Mouse (Mus musculus): ENCODE data around the gene Dnajc8. TPM values are rescaled to one million over a fixed set of nuclear protein-coding genes. Genes with fewer than 3 reads are reported as not detected.

Dnajc8 gene
- polyA plus RNA-seq, 1 experiment from 2014 or later, result 188 TPM

- H3K4me1 ChIP-seq, result peaks cover 11% of the 10 kb centered on the region
- no peak overlapping the region for H3K9ac ChIP-seq
- H3K4me2 ChIP-seq, result no peak overlapping the region
- peak overlapping the region; percentile 43; the same call in 1 of the 2 replicates for H3K27ac ChIP-seq
- H3K9me3 ChIP-seq, result no peaks in the 10 kb centered on the region
- H3K36me3 ChIP-seq (replicated peaks), result peaks cover 2% of the 10 kb centered on the region; the same call in 1 of the 2 replicates
- H3K27me3 ChIP-seq, result no peaks in the 10 kb centered on the region
- no peak overlapping the region for H3K4me3 ChIP-seq (replicated peaks)
- no peak for ATAC-seq (ENCODE audit: low FRiP score)
- WGBS, result 12% methylated on average over 11 of the region's 11 CpGs
These were observed 11.0 kb upstream of the Dnajc8 start for GRCm38 (mm10) chr4:132524321-132524741.

- H3K27me3 ChIP-seq, result no peaks in the 10 kb centered on the region
- no peak overlapping the region for H3K4me2 ChIP-seq
- H3K4me3 ChIP-seq (replicated peaks), result no peak overlapping the region
- no peak for ATAC-seq (ENCODE audit: low FRiP score)
- H3K9me3 ChIP-seq, result no peaks in the 10 kb centered on the region
- H3K9ac ChIP-seq, result no peak overlapping the region
- WGBS, result 45% methylated on average over 6 of the region's 6 CpGs
- H3K36me3 ChIP-seq (replicated peaks), result peaks cover 5% of the 10 kb centered on the region
- no peak overlapping the region for H3K27ac ChIP-seq
- H3K4me1 ChIP-seq, result peaks cover 11% of the 10 kb centered on the region
These were observed 10.5 kb upstream of the Dnajc8 start for GRCm38 (mm10) chr4:132524808-132525207.

GRCm38 (mm10) chr4:132526678-132527077, 8.7 kb upstream of the Dnajc8 start:
- ATAC-seq (ENCODE audit: low FRiP score), result no peak
- H3K4me1 ChIP-seq, result peaks cover 14% of the 10 kb centered on the region
- H3K36me3 ChIP-seq (replicated peaks), result peaks cover 20% of the 10 kb centered on the region
- no peak overlapping the region for H3K9ac ChIP-seq
- no peaks in the 10 kb centered on the region for H3K27me3 ChIP-seq
- no peak overlapping the region for H3K4me2 ChIP-seq
- 52% methylated on average over 2 of the region's 2 CpGs for WGBS
- H3K4me3 ChIP-seq (replicated peaks), result no peak overlapping the region
- H3K27ac ChIP-seq, result no peak overlapping the region
- H3K9me3 ChIP-seq, result no peaks in the 10 kb centered on the region

GRCm38 (mm10) chr4:132527917-132528522, 7.3 kb upstream of the Dnajc8 start:
- no peaks in the 10 kb centered on the region for H3K27me3 ChIP-seq
- no peaks in the 10 kb centered on the region for H3K9me3 ChIP-seq
- no peak overlapping the region for H3K9ac ChIP-seq
- no peak overlapping the region for H3K4me3 ChIP-seq (replicated peaks)
- no peak overlapping the region; the same call in 1 of the 2 replicates for H3K27ac ChIP-seq
- no peak for ATAC-seq (ENCODE audit: low FRiP score)
- no peak overlapping the region for H3K4me2 ChIP-seq
- 96% methylated on average over 8 of the region's 8 CpGs for WGBS
- H3K4me1 ChIP-seq, result peaks cover 25% of the 10 kb centered on the region
- H3K36me3 ChIP-seq (replicated peaks), result peaks cover 20% of the 10 kb centered on the region

GRCm38 (mm10) chr4:132529344-132529743, 6.0 kb upstream of the Dnajc8 start:
- Histone ChIP-seq H3K27me3 (no peaks in the 10 kb centered on the region), H3K4me2 (no peak overlapping the region), H3K27ac (no peak overlapping the region), H3K4me3 (replicated peaks) (no peak overlapping the region), H3K36me3 (replicated peaks) (peaks cover 20% of the 10 kb centered on the region), H3K4me1 (peaks cover 27% of the 10 kb centered on the region), H3K9ac (no peak overlapping the region), H3K9me3 (no peaks in the 10 kb centered on the region)
- ATAC-seq (ENCODE audit: low FRiP score), result no peak
- WGBS, result 93% methylated on average over 4 of the region's 4 CpGs

- Histone ChIP-seq H3K27ac (no peak overlapping the region), H3K4me2 (no peak overlapping the region), H3K4me3 (replicated peaks) (no peak overlapping the region), H3K9me3 (no peaks in the 10 kb centered on the region), H3K36me3 (replicated peaks) (peaks cover 20% of the 10 kb centered on the region), H3K27me3 (no peaks in the 10 kb centered on the region), H3K9ac (no peak overlapping the region), H3K4me1 (peaks cover 23% of the 10 kb centered on the region)
- 95% methylated on average over 20 of the region's 20 CpGs for WGBS
- ATAC-seq (ENCODE audit: low FRiP score), result no peak
These were observed 5.1 kb upstream of the Dnajc8 start for GRCm38 (mm10) chr4:132530033-132530804.

- 34% methylated on average over 5 of the region's 5 CpGs for WGBS
- Histone ChIP-seq H3K9ac (peak overlapping the region; percentile 89), H3K4me3 (replicated peaks) (peak overlapping the region; percentile 78), H3K36me3 (replicated peaks) (peaks cover 20% of the 10 kb centered on the region), H3K27me3 (no peaks in the 10 kb centered on the region), H3K4me1 (peaks cover 38% of the 10 kb centered on the region), H3K4me2 (peak overlapping the region; percentile 79), H3K27ac (peak overlapping the region; percentile 92), H3K9me3 (no peaks in the 10 kb centered on the region)
- ATAC-seq (ENCODE audit: low FRiP score), result no peak
These were observed 2.9 kb upstream of the Dnajc8 start for GRCm38 (mm10) chr4:132532496-132532895.

GRCm38 (mm10) chr4:132532981-132533916, 2.1 kb upstream of the Dnajc8 start, which contains the start of gene Atpif1:
Gene Atpif1, minus strand, starts transcription at chr4:132533659.
- peak within 1 kb of the TSS; percentile 92 for H3K27ac ChIP-seq
- ATAC-seq (ENCODE audit: low FRiP score), result peak; percentile 89
- peak within 1 kb of the TSS; percentile 89 for H3K9ac ChIP-seq
- peak within 1 kb of the TSS; percentile 78 for H3K4me3 ChIP-seq (replicated peaks)
- H3K4me2 ChIP-seq, result peak within 1 kb of the TSS; percentile 79
- H3K36me3 ChIP-seq (replicated peaks), result peaks cover 24% of the 10 kb centered on the region
- peaks cover 38% of the 10 kb centered on the region for H3K4me1 ChIP-seq
- under 1% methylated on average over 63 of the region's 63 CpGs for WGBS
- H3K9me3 ChIP-seq, result no peaks in the 10 kb centered on the region
- H3K27me3 ChIP-seq, result no peaks in the 10 kb centered on the region

GRCm38 (mm10) chr4:132539481-132539880, 4.1 kb downstream of the Dnajc8 start:
- H3K9me3 ChIP-seq, result no peaks in the 10 kb centered on the region
- peaks cover 17% of the 10 kb centered on the region for H3K4me1 ChIP-seq
- H3K4me2 ChIP-seq, result no peak overlapping the region
- WGBS, result 92% methylated on average over 5 of the region's 5 CpGs
- no peak for ATAC-seq (ENCODE audit: low FRiP score)
- H3K4me3 ChIP-seq (replicated peaks), result no peak overlapping the region
- no peak overlapping the region for H3K27ac ChIP-seq
- no peak overlapping the region for H3K9ac ChIP-seq
- peaks cover 58% of the 10 kb centered on the region for H3K36me3 ChIP-seq (replicated peaks)
- H3K27me3 ChIP-seq, result no peaks in the 10 kb centered on the region

- Histone ChIP-seq H3K27ac (no peak overlapping the region), H3K27me3 (no peaks in the 10 kb centered on the region), H3K4me1 (peaks cover 11% of the 10 kb centered on the region), H3K36me3 (replicated peaks) (peaks cover 74% of the 10 kb centered on the region), H3K4me3 (replicated peaks) (no peak overlapping the region), H3K4me2 (no peak overlapping the region), H3K9ac (no peak overlapping the region), H3K9me3 (no peaks in the 10 kb centered on the region)
- WGBS, result 93% methylated on average over 4 of the region's 4 CpGs
- ATAC-seq (ENCODE audit: low FRiP score), result no peak
These were observed 6.1 kb downstream of the Dnajc8 start for GRCm38 (mm10) chr4:132541413-132541812.

- WGBS, result 79% methylated on average over 1 of the region's 1 CpGs
These were observed 7.4 kb downstream of the Dnajc8 start for GRCm38 (mm10) chr4:132542724-132543123.

GRCm38 (mm10) chr4:132545851-132546250, 10.5 kb downstream of the Dnajc8 start:
- WGBS, result 49% methylated on average over 8 of the region's 8 CpGs
- Histone ChIP-seq H3K9me3 (no peaks in the 10 kb centered on the region), H3K4me3 (replicated peaks) (no peak overlapping the region), H3K27me3 (no peaks in the 10 kb centered on the region), H3K36me3 (replicated peaks) (peaks cover 91% of the 10 kb centered on the region), H3K4me1 (no peaks in the 10 kb centered on the region), H3K27ac (no peak overlapping the region), H3K4me2 (no peak overlapping the region), H3K9ac (no peak overlapping the region)
- no peak for ATAC-seq (ENCODE audit: low FRiP score)

More at GRCm38 (mm10) chr4:132542724-132543123, 7.4 kb downstream of the Dnajc8 start:
- H3K9me3 ChIP-seq, result no peaks in the 10 kb centered on the region
- no peaks in the 10 kb centered on the region for H3K4me1 ChIP-seq
- peaks cover 84% of the 10 kb centered on the region for H3K36me3 ChIP-seq (replicated peaks)
- no peak overlapping the region for H3K4me2 ChIP-seq
- no peak overlapping the region for H3K27ac ChIP-seq
- no peaks in the 10 kb centered on the region for H3K27me3 ChIP-seq
- ATAC-seq (ENCODE audit: low FRiP score), result no peak
- no peak overlapping the region for H3K4me3 ChIP-seq (replicated peaks)
- no peak overlapping the region for H3K9ac ChIP-seq
